Mouse (Mus musculus): ENCODE data around the gene Kcnd3. TPM values are rescaled to one million over a fixed set of nuclear protein-coding genes. Genes with fewer than 3 reads are reported as not detected.

Gene Kcnd3
- polyA plus RNA-seq, 1 experiment from 2014 or later, result 0.93 TPM

- Histone ChIP-seq H3K4me2 (no peak overlapping the region), H3K9me3 (replicated peaks) (no peaks in the 10 kb centered on the region), H3K4me3 (no peak overlapping the region), H3K4me1 (replicated peaks) (peaks cover 12% of the 10 kb centered on the region), H3K9ac (no peak overlapping the region), H3K27me3 (replicated peaks) (peaks cover 52% of the 10 kb centered on the region), H3K36me3 (no peaks in the 10 kb centered on the region), H3K27ac (ENCODE audit: poor library complexity, severe bottlenecking) (no peak overlapping the region)
- whole genome bisulfite sequencing, result 72% methylated on average over 4 of the region's 4 CpGs
- no peak for ATAC-seq (ENCODE audit: insufficient number of reproducible peaks, low FRiP score)
Observed at GRCm38 (mm10) chr3:105457657-105458056, 5.5 kb downstream of the Kcnd3 start.

GRCm38 (mm10) chr3:105466538-105466937 lies 14.4 kb downstream of the Kcnd3 start:
- H3K27ac ChIP-seq (ENCODE audit: poor library complexity, severe bottlenecking), result no peak overlapping the region
- no peaks in the 10 kb centered on the region for H3K4me1 ChIP-seq (replicated peaks)
- no peak overlapping the region for H3K9ac ChIP-seq
- WGBS, result 74% methylated on average over 8 of the region's 8 CpGs
- no peak for ATAC-seq (ENCODE audit: insufficient number of reproducible peaks, low FRiP score)
- no peak overlapping the region for H3K4me2 ChIP-seq
- H3K9me3 ChIP-seq (replicated peaks), result no peaks in the 10 kb centered on the region
- no peaks in the 10 kb centered on the region for H3K36me3 ChIP-seq
- H3K27me3 ChIP-seq (replicated peaks), result peaks cover 23% of the 10 kb centered on the region
- H3K4me3 ChIP-seq, result no peak overlapping the region

- Histone ChIP-seq H3K4me2 (no peak overlapping the region), H3K27me3 (replicated peaks) (no peaks in the 10 kb centered on the region), H3K27ac (ENCODE audit: poor library complexity, severe bottlenecking) (no peak overlapping the region), H3K4me1 (replicated peaks) (no peaks in the 10 kb centered on the region), H3K9me3 (replicated peaks) (no peaks in the 10 kb centered on the region), H3K36me3 (no peaks in the 10 kb centered on the region), H3K9ac (no peak overlapping the region), H3K4me3 (no peak overlapping the region)
- 74% methylated on average over 1 of the region's 1 CpGs for WGBS
- no peak for ATAC-seq (ENCODE audit: insufficient number of reproducible peaks, low FRiP score)
Observed at GRCm38 (mm10) chr3:105472564-105472963, 20.4 kb downstream of the Kcnd3 start.

GRCm38 (mm10) chr3:105476408-105476807 lies 24.3 kb downstream of the Kcnd3 start:
- Histone ChIP-seq H3K27ac (ENCODE audit: poor library complexity, severe bottlenecking) (no peak overlapping the region), H3K4me3 (no peak overlapping the region)

GRCm38 (mm10) chr3:105478876-105479275 lies 26.7 kb downstream of the Kcnd3 start:
- 0 out of 2 replicates have a peak, but pooled peaks cover 5% of the 10 kb centered on the region for H3K4me1 ChIP-seq (replicated peaks)
- ATAC-seq (ENCODE audit: insufficient number of reproducible peaks, low FRiP score), result no peak
- no peaks in the 10 kb centered on the region for H3K36me3 ChIP-seq
- no peak overlapping the region for H3K4me2 ChIP-seq
- no peak overlapping the region for H3K27ac ChIP-seq (ENCODE audit: poor library complexity, severe bottlenecking)
- no peak overlapping the region for H3K9ac ChIP-seq
- WGBS, result 80% methylated on average over 4 of the region's 4 CpGs
- no peaks in the 10 kb centered on the region for H3K9me3 ChIP-seq (replicated peaks)
- H3K4me3 ChIP-seq, result no peak overlapping the region
- H3K27me3 ChIP-seq (replicated peaks), result peaks cover 17% of the 10 kb centered on the region; the same call in 1 of the 2 replicates

More at GRCm38 (mm10) chr3:105476408-105476807, 24.3 kb downstream of the Kcnd3 start:
- H3K36me3 ChIP-seq, result no peaks in the 10 kb centered on the region
- H3K4me2 ChIP-seq, result no peak overlapping the region
- peaks cover 5% of the 10 kb centered on the region; the same call in 1 of the 2 replicates for H3K27me3 ChIP-seq (replicated peaks)
- 0 out of 2 replicates have a peak, but pooled peaks cover 2% of the 10 kb centered on the region for H3K4me1 ChIP-seq (replicated peaks)
- H3K9me3 ChIP-seq (replicated peaks), result no peaks in the 10 kb centered on the region
- 86% methylated on average over 1 of the region's 1 CpGs for WGBS
- no peak for ATAC-seq (ENCODE audit: insufficient number of reproducible peaks, low FRiP score)
- H3K9ac ChIP-seq, result no peak overlapping the region

- H3K27me3 ChIP-seq (replicated peaks), result peaks cover 36% of the 10 kb centered on the region
- no peaks in the 10 kb centered on the region for H3K36me3 ChIP-seq
- H3K4me3 ChIP-seq, result no peak overlapping the region
- no peak overlapping the region for H3K4me2 ChIP-seq
- no peak overlapping the region for H3K27ac ChIP-seq (ENCODE audit: poor library complexity, severe bottlenecking)
- WGBS, result 79% methylated on average over 8 of the region's 8 CpGs
- no peak for ATAC-seq (ENCODE audit: insufficient number of reproducible peaks, low FRiP score)
- no peaks in the 10 kb centered on the region for H3K9me3 ChIP-seq (replicated peaks)
- 0 out of 2 replicates have a peak, but pooled peaks cover 5% of the 10 kb centered on the region for H3K4me1 ChIP-seq (replicated peaks)
- H3K9ac ChIP-seq, result no peak overlapping the region
Observed at GRCm38 (mm10) chr3:105481419-105481818, 29.3 kb downstream of the Kcnd3 start.

- WGBS, result 66% methylated on average over 13 of the region's 13 CpGs
- peaks cover 42% of the 10 kb centered on the region for H3K27me3 ChIP-seq (replicated peaks)
- no peak for ATAC-seq (ENCODE audit: insufficient number of reproducible peaks, low FRiP score)
Observed at GRCm38 (mm10) chr3:105483651-105484052, 31.5 kb downstream of the Kcnd3 start.

GRCm38 (mm10) chr3:105487171-105487570 lies 35.0 kb downstream of the Kcnd3 start:
- 24% methylated on average over 8 of the region's 8 CpGs for WGBS
- ATAC-seq (ENCODE audit: insufficient number of reproducible peaks, low FRiP score), result no peak
- no peaks in the 10 kb centered on the region for H3K9me3 ChIP-seq (replicated peaks)
- H3K27me3 ChIP-seq (replicated peaks), result peaks cover 35% of the 10 kb centered on the region
- no peaks in the 10 kb centered on the region for H3K4me1 ChIP-seq (replicated peaks)
- H3K27ac ChIP-seq (ENCODE audit: poor library complexity, severe bottlenecking), result no peak overlapping the region
- no peak overlapping the region for H3K9ac ChIP-seq
- H3K36me3 ChIP-seq, result no peaks in the 10 kb centered on the region
- H3K4me3 ChIP-seq, result no peak overlapping the region
- H3K4me2 ChIP-seq, result no peak overlapping the region

More at GRCm38 (mm10) chr3:105483651-105484052, 31.5 kb downstream of the Kcnd3 start:
- Histone ChIP-seq H3K9ac (no peak overlapping the region), H3K9me3 (replicated peaks) (no peaks in the 10 kb centered on the region), H3K4me3 (no peak overlapping the region), H3K36me3 (no peaks in the 10 kb centered on the region), H3K4me2 (no peak overlapping the region), H3K27ac (ENCODE audit: poor library complexity, severe bottlenecking) (no peak overlapping the region), H3K4me1 (replicated peaks) (0 out of 2 replicates have a peak, but pooled peaks cover 5% of the 10 kb centered on the region)

- H3K27me3 ChIP-seq (replicated peaks), result peaks cover 34% of the 10 kb centered on the region
- H3K27ac ChIP-seq (ENCODE audit: poor library complexity, severe bottlenecking), result no peak overlapping the region
- H3K4me1 ChIP-seq (replicated peaks), result no peaks in the 10 kb centered on the region
- H3K9me3 ChIP-seq (replicated peaks), result no peaks in the 10 kb centered on the region
- no peak for ATAC-seq (ENCODE audit: insufficient number of reproducible peaks, low FRiP score)
- no peak overlapping the region for H3K9ac ChIP-seq
- no peak overlapping the region for H3K4me3 ChIP-seq
- no peak overlapping the region for H3K4me2 ChIP-seq
- no peaks in the 10 kb centered on the region for H3K36me3 ChIP-seq
- 22% methylated on average over 4 of the region's 4 CpGs for WGBS
Observed at GRCm38 (mm10) chr3:105489607-105490006, 37.5 kb downstream of the Kcnd3 start.

- peaks cover 22% of the 10 kb centered on the region for H3K27me3 ChIP-seq (replicated peaks)
- H3K9me3 ChIP-seq (replicated peaks), result no peaks in the 10 kb centered on the region
- no peak overlapping the region for H3K9ac ChIP-seq
- WGBS, result 34% methylated on average over 9 of the region's 9 CpGs
- H3K4me1 ChIP-seq (replicated peaks), result no peaks in the 10 kb centered on the region
- ATAC-seq (ENCODE audit: insufficient number of reproducible peaks, low FRiP score), result no peak
- no peak overlapping the region for H3K27ac ChIP-seq (ENCODE audit: poor library complexity, severe bottlenecking)
- no peak overlapping the region for H3K4me2 ChIP-seq
- H3K36me3 ChIP-seq, result no peaks in the 10 kb centered on the region
- H3K4me3 ChIP-seq, result no peak overlapping the region
Observed at GRCm38 (mm10) chr3:105494886-105495285, 42.8 kb downstream of the Kcnd3 start.

GRCm38 (mm10) chr3:105496216-105496615 lies 44.1 kb downstream of the Kcnd3 start:
- Histone ChIP-seq H3K4me1 (replicated peaks) (no peaks in the 10 kb centered on the region), H3K36me3 (no peaks in the 10 kb centered on the region), H3K27me3 (replicated peaks) (peaks cover 22% of the 10 kb centered on the region), H3K27ac (ENCODE audit: poor library complexity, severe bottlenecking) (no peak overlapping the region), H3K9ac (no peak overlapping the region), H3K4me2 (no peak overlapping the region), H3K4me3 (no peak overlapping the region), H3K9me3 (replicated peaks) (no peaks in the 10 kb centered on the region)
- WGBS, result 75% methylated on average over 7 of the region's 7 CpGs
- ATAC-seq (ENCODE audit: insufficient number of reproducible peaks, low FRiP score), result no peak

- no peaks in the 10 kb centered on the region for H3K36me3 ChIP-seq
- no peak overlapping the region for H3K27ac ChIP-seq (ENCODE audit: poor library complexity, severe bottlenecking)
- peaks cover 22% of the 10 kb centered on the region for H3K27me3 ChIP-seq (replicated peaks)
- H3K9me3 ChIP-seq (replicated peaks), result no peaks in the 10 kb centered on the region
- no peak overlapping the region for H3K4me3 ChIP-seq
- 84% methylated on average over 5 of the region's 5 CpGs for WGBS
- H3K4me2 ChIP-seq, result no peak overlapping the region
- ATAC-seq (ENCODE audit: insufficient number of reproducible peaks, low FRiP score), result no peak
- H3K9ac ChIP-seq, result no peak overlapping the region
- H3K4me1 ChIP-seq (replicated peaks), result no peaks in the 10 kb centered on the region
Observed at GRCm38 (mm10) chr3:105496935-105497334, 44.8 kb downstream of the Kcnd3 start.

Data from heart, embryonic 12.5 days (tissue).